Mouse (Mus musculus): ENCODE data around the gene Plau. TPM values are rescaled to one million over a fixed set of nuclear protein-coding genes. Genes with fewer than 3 reads are reported as not detected.

Gene Plau
- total RNA-seq, 2 experiments from 2014 or later = 33.9 to 59.2 TPM

GRCm38 (mm10) chr14:20891941-20892402 lies 55.5 kb downstream of the Plau start:
- DNase-seq = no peak

Other genes with a start within 250 kb of the Plau start
- 10 to 100 TPM; 14.1 to 14.6 TPM for gene Usp54, start 195.6 kb upstream of the Plau start, total RNA-seq (2021)
- not detected for gene Myoz1, start 180.1 kb upstream of the Plau start, total RNA-seq (2021)
- under 1 TPM; 0.30 TPM for gene Synpo2l, start 168.3 kb upstream of the Plau start, total RNA-seq (2021)
- 100 to 1,000 TPM; 129 to 143 TPM for gene Sec24c, start 162.4 kb upstream of the Plau start, total RNA-seq (2021)
- gene Fut11, start 141.7 kb upstream of the Plau start, total RNA-seq (2021) = 10 to 100 TPM; 17.8 to 21.4 TPM
- 10 to 100 TPM; 82.0 to 94.3 TPM for gene Chchd1, start 133.7 kb upstream of the Plau start, total RNA-seq (2021)
- 100 to 1,000 TPM in 1 of 2 experiments, 10 to 100 TPM in 1; 97.8 to 135 TPM for gene Zswim8, start 129.1 kb upstream of the Plau start, total RNA-seq (2021)
- 10 to 100 TPM; 24.1 to 26.2 TPM for gene Ndst2, start 102.1 kb upstream of the Plau start, total RNA-seq (2021)
- gene Camk2g, start 42.6 kb upstream of the Plau start, total RNA-seq (2021) = 10 to 100 TPM; 45.8 to 54.6 TPM
- 100 to 1,000 TPM in 1 of 2 experiments, 10 to 100 TPM in 1; 85.0 to 147 TPM for gene Vcl, start 92.7 kb downstream of the Plau start, total RNA-seq (2021)
- gene Ap3m1, start 215.8 kb downstream of the Plau start, total RNA-seq (2021) = 10 to 100 TPM; 97.2 to 98.8 TPM
- gene Adk, start 215.9 kb downstream of the Plau start, total RNA-seq (2021) = 100 to 1,000 TPM; 114 to 134 TPM